Mouse (Mus musculus): ENCODE results near the gene Col25a1.

GRCm38 (mm10) chr3:130185111-130185510, 53.8 kb downstream of the Col25a1 start:
- TF ChIP-seq CTCF (IDR thresholded peaks at IDR 0.05; ENCODE audit: low read depth, low read length) (no peak), POLR2A (IDR thresholded peaks at IDR 0.05; ENCODE audit: insufficient read depth, low read length) (no peak)

All from ES-Bruce4 (cell line).